Mouse (Mus musculus) kidney, postnatal 0 days (tissue): ENCODE data around the gene Chst13. TPM values are rescaled to one million over a fixed set of nuclear protein-coding genes. Genes with fewer than 3 reads are reported as not detected.

ENCODE experiments used
- ATAC-seq: fragments of 200-750 bp; cut with Nextera tagmentation; replicated peaks from 2 replicates; pipeline ENCODE4 v1.8.0; 2017; ENCODE audit warnings: low read depth, moderate number of reproducible peaks, moderate TSS enrichment, moderate library complexity; ENCODE audit not compliant: low FRiP score
- DNase-seq: peaks from one replicate; pipeline ENCODE4 v3.0.0-alpha.2; 2016; ENCODE audit warnings: low spot score
- H3K27ac ChIP-seq: fragments of 300-500 bp; sonication (generic); 2 replicates; pipeline ENCODE4 v1.5.1; 2014; ENCODE audit warnings: mild to moderate bottlenecking
- H3K27me3 ChIP-seq: fragments of 300-500 bp; sonication (generic); 2 replicates; pipeline ENCODE4 v1.6.1; 2014; ENCODE audit warnings: low read length, mixed read lengths; ENCODE audit not compliant: insufficient read depth
- H3K36me3 ChIP-seq: fragments of 300-500 bp; sonication (generic); 2 replicates; pipeline ENCODE4 v1.6.1; 2014; ENCODE audit warnings: low read length, mixed read lengths; ENCODE audit not compliant: insufficient read depth
- H3K4me1 ChIP-seq: fragments of 300-500 bp; sonication (generic); replicated peaks from 2 replicates; pipeline ENCODE4 v1.6.1; 2014; ENCODE audit warnings: antibody characterized with exemption, low read length, mixed read lengths; ENCODE audit not compliant: insufficient read depth
- H3K4me2 ChIP-seq: fragments of 300-500 bp; sonication (generic); 2 replicates; pipeline ENCODE4 v1.6.1; 2014; ENCODE audit warnings: mild to moderate bottlenecking, low read length, moderate library complexity, mixed read lengths
- H3K4me3 ChIP-seq: fragments of 300-500 bp; sonication (generic); replicated peaks from 2 replicates; pipeline ENCODE4 v1.5.1; 2014; ENCODE audit warnings: low read depth, low read length
- H3K9ac ChIP-seq: fragments of 300-500 bp; sonication (generic); 2 replicates; pipeline ENCODE4 v1.6.1; 2014; ENCODE audit warnings: low read depth, low read length
- H3K9me3 ChIP-seq: fragments of 300-500 bp; sonication (generic); replicated peaks from 2 replicates; pipeline ENCODE4 v1.6.1; 2016; ENCODE audit warnings: low read length, inconsistent platforms, mixed read lengths
- CTCF ChIP-seq: IDR thresholded peaks from 2 replicates; pipeline ENCODE4 v1.5.1; 2016; ENCODE audit warnings: antibody characterized with exemption, low read depth, mild to moderate bottlenecking, moderate library complexity
- WGBS: fragments of 180-500 bp; shearing (Covaris S2); extraction: QIAGEN DNeasy Blood & Tissue Kit; methylation state at CpG from one replicate; pipeline ENCODE4 v1.1.7; 2014; 5-methylcytosine and 5-hydroxymethylcytosine counted together
- polyA plus RNA-seq: library from polyadenylated mRNA; unstranded; fragments of >200 nt; fragmentation: Nextera tagmentation; extraction: Ambion mirVana; gene quantifications from 2 replicates; pipeline ENCODE4 v1.2.1, GENCODE M21; 2015

The Chst13 gene
- polyA plus RNA-seq, 1 experiment from 2014 or later, result 4.4 TPM

DNA sequence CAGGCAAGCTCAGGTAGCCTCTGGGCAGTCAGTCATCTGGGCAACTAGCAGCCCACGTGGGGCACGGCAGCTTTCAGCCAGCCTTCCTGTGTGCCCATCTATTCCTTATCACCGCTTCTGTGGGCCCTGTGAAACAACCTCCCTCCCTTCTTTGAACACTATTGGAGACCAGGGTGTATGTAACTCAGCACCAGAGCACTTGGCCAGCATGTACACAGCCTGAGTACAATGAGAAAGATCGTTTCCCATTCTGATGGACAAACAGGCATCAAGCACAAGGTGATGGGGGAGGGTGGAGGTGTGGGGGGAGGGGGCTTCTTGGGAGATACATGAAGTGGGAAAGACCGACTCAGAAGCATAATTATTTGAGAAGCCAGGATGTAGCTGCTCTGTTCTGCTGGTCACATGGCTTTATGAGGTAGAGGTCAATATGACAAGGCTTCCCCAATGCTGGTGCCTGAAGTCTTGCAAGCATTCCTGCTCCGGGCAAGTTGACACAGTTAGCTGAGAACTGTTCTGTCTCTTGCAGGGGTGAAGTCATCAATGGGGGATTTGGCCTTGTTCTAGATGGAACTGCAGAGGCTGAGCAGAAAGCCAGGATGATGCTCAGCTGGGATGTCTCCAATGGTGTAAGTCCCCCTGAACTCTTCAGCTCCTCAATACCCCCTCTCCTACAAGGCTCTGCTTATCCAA, 36.1 kb upstream of the Chst13 start:
- no peak overlapping the region for H3K4me2 ChIP-seq
- TF ChIP-seq CTCF, result no peak
- H3K27me3 ChIP-seq, result no peaks in the 10 kb centered on the region
- no peaks in the 10 kb centered on the region for H3K9me3 ChIP-seq
- H3K27ac ChIP-seq, result peak overlapping the region; percentile 75
- H3K4me1 ChIP-seq, result peaks cover 23% of the 10 kb centered on the region
- WGBS, result 83% methylated on average over 6 of the region's 6 CpGs
- H3K36me3 ChIP-seq, result no peaks in the 10 kb centered on the region
- no peak for ATAC-seq
- DNase-seq, result no peak
- no peak overlapping the region for H3K9ac ChIP-seq
- no peak overlapping the region for H3K4me3 ChIP-seq

DNA sequence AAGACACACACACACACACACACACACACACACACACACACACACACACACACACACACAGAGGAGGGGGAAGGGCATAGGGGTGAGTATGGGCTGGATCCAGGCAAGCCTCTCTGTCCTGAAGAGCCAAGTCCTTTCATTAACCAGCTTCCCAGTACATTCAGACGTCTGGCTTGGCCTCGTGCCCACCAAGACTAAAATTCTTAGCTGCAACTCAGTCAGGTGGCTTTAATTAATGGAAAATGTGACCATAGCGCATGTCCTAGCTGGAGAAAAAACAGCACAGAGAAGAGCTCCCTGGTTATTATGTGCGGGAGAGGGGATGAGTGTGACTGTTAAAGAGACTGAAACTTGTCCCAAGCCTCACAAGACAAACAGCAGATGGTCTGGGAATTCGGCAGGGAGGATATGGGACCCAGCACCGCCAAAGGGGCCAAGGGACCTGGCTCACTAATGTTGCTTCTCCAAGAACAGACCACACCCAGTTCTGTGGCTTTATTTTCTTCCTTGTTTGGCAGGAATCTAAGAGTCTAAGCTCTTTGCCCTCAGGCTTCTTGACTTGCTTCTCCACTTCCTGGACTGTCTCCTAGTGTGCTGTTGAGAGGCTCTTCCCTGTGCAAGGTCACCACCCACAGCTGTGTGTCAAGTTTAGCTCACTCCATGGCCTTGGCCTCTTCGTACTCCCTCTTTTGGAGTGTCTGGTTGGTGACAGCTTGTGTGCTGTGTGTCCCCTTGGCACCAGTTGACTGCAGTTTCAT, 35.2 kb upstream of the Chst13 start:
- H3K4me3 ChIP-seq, result no peak overlapping the region
- H3K27me3 ChIP-seq, result no peaks in the 10 kb centered on the region
- peak; percentile 69 for DNase-seq
- H3K9ac ChIP-seq, result no peak overlapping the region
- H3K36me3 ChIP-seq, result no peaks in the 10 kb centered on the region
- H3K4me1 ChIP-seq, result peaks cover 23% of the 10 kb centered on the region
- WGBS, result 25% methylated on average over 7 of the region's 7 CpGs
- no peak for TF ChIP-seq CTCF
- ATAC-seq, result peak; percentile 91
- 0 out of 2 replicates have a peak overlapping the region, but pooled peaks have one; percentile 1 for H3K4me2 ChIP-seq
- H3K27ac ChIP-seq, result peak overlapping the region; percentile 75
- H3K9me3 ChIP-seq, result no peaks in the 10 kb centered on the region

DNA sequence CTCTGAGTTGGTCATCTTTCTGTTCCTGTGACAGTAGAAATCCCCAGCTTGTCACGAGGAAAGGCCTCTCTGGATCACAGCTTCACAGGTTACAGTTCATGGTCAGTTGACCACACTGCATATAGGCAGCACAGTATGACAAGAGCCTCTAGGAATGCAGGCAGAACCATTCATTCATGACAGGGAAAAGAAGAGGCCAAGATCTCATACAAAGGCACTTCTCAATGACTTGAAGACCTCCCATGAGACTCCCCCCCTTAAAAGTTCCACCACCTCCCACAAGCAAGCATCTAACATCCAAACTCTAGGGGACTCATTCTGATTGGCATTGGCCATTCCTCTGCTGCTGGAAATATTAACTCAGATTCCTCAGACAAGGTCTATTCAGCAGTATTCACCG, 34.5 kb upstream of the Chst13 start:
- H3K9me3 ChIP-seq, result no peaks in the 10 kb centered on the region
- H3K27me3 ChIP-seq, result no peaks in the 10 kb centered on the region
- no peak overlapping the region for H3K4me3 ChIP-seq
- H3K27ac ChIP-seq, result peak overlapping the region; percentile 75
- no peaks in the 10 kb centered on the region for H3K36me3 ChIP-seq
- no peak for TF ChIP-seq CTCF
- peaks cover 23% of the 10 kb centered on the region for H3K4me1 ChIP-seq
- WGBS, result 47% methylated on average over 2 of the region's 2 CpGs
- no peak overlapping the region for H3K9ac ChIP-seq
- DNase-seq, result peak; percentile 65
- peak; percentile 81 for ATAC-seq
- no peak overlapping the region for H3K4me2 ChIP-seq

- Histone ChIP-seq H3K27me3 (no peaks in the 10 kb centered on the region), H3K4me1 (peaks cover 23% of the 10 kb centered on the region), H3K27ac (no peak overlapping the region), H3K9me3 (no peaks in the 10 kb centered on the region), H3K4me2 (no peak overlapping the region), H3K9ac (0 out of 2 replicates have a peak overlapping the region, but pooled peaks have one; percentile 27), H3K4me3 (no peak overlapping the region), H3K36me3 (no peaks in the 10 kb centered on the region)
- TF ChIP-seq CTCF, result no peak
- WGBS, result 56% methylated on average over 5 of the region's 5 CpGs
- DNase-seq, result no peak
- ATAC-seq, result no peak
These were observed 33.2 kb upstream of the Chst13 start for GRCm38 (mm10) chr6:90358142-90358541.

GRCm38 (mm10) chr6:90350011-90350410, 25.0 kb upstream of the Chst13 start:
- Histone ChIP-seq H3K4me3 (no peak overlapping the region), H3K9ac (no peak overlapping the region), H3K27me3 (no peaks in the 10 kb centered on the region), H3K4me2 (no peak overlapping the region), H3K36me3 (no peaks in the 10 kb centered on the region), H3K9me3 (no peaks in the 10 kb centered on the region), H3K4me1 (no peaks in the 10 kb centered on the region), H3K27ac (no peak overlapping the region)
- no peak for DNase-seq
- ATAC-seq, result no peak
- TF ChIP-seq CTCF, result no peak
- 67% methylated on average over 2 of the region's 2 CpGs for WGBS

DNA sequence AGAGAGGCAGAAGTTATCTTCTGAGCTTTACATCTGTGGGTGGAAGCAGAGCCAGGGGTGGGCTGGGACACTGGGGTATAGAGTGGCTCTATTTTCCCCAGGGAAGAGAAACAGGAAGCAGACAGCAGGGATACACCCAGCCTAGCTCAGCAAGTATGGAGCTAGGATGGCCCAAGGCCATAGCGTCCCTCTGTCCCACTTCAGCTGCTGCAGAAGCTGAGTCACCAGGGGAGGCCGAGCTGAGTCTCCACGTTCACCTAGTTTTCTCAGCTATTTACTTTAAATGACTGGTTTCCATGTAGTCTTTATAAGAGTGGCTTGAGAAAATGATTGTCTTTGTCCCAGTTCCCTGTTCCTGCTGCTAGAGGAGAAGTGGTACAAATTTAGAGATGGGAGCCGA, 23.5 kb upstream of the Chst13 start:
- TF ChIP-seq CTCF, result no peak
- no peak for DNase-seq
- WGBS, result 74% methylated on average over 4 of the region's 4 CpGs
- Histone ChIP-seq H3K36me3 (no peaks in the 10 kb centered on the region), H3K27me3 (no peaks in the 10 kb centered on the region), H3K4me3 (no peak overlapping the region), H3K9me3 (no peaks in the 10 kb centered on the region), H3K4me1 (no peaks in the 10 kb centered on the region), H3K9ac (no peak overlapping the region), H3K4me2 (no peak overlapping the region), H3K27ac (no peak overlapping the region)
- ATAC-seq, result no peak
